Mouse (Mus musculus) myocyte (in vitro differentiated cells): ENCODE measurements around the gene Adamts9.

Experiments
- CEBPB ChIP-seq: IDR thresholded peaks from 2 replicates; pipeline ENCODE4 v1.6.1; 2011; ENCODE audit warnings: mild to moderate bottlenecking, moderate library complexity; ENCODE audit not compliant: poor library complexity, insufficient read depth, severe bottlenecking
- E2F4 ChIP-seq: IDR thresholded peaks from one replicate; pipeline ENCODE4 v1.6.1; 2011; ENCODE audit warnings: mild to moderate bottlenecking, control low read depth, moderate library complexity; ENCODE audit not compliant: insufficient read depth
- MAX ChIP-seq: IDR thresholded peaks from one replicate; pipeline ENCODE4 v1.6.1; 2011; ENCODE audit warnings: low read depth, mild to moderate bottlenecking, control low read depth
- MYOG ChIP-seq, 3 experiments: IDR thresholded peaks; one replicate each; pipeline ENCODE4 v1.6.1; 2011; ENCODE audit warnings: control low read depth in 2 of 3, low read depth in 2 of 3, mild to moderate bottlenecking in 2 of 3; ENCODE audit not compliant: insufficient read length in 2 of 3, control insufficient read depth in 1 of 3, insufficient read depth in 1 of 3
- POLR2A ChIP-seq: IDR thresholded peaks from one replicate; pipeline ENCODE4 v1.6.1; 2011; ENCODE audit warnings: low read depth, mild to moderate bottlenecking, control low read depth, moderate library complexity; ENCODE audit not compliant: insufficient read length
- POLR2AphosphoS2 ChIP-seq: IDR thresholded peaks from one replicate; pipeline ENCODE4 v1.6.1; 2011; ENCODE audit warnings: low read depth, control low read depth; ENCODE audit not compliant: insufficient read length
- SRF ChIP-seq: IDR thresholded peaks from one replicate; pipeline ENCODE4 v1.6.1; 2011; ENCODE audit warnings: low read depth; ENCODE audit not compliant: control insufficient read depth, insufficient read length
- TCF12 ChIP-seq: IDR thresholded peaks from one replicate; pipeline ENCODE4 v1.6.1; 2011; ENCODE audit warnings: mild to moderate bottlenecking, control low read depth; ENCODE audit not compliant: poor library complexity, insufficient read depth, severe bottlenecking
- USF1 ChIP-seq: IDR thresholded peaks from one replicate; pipeline ENCODE4 v1.6.1; 2011; ENCODE audit warnings: low read depth, mild to moderate bottlenecking, control low read depth, moderate library complexity

DNA sequence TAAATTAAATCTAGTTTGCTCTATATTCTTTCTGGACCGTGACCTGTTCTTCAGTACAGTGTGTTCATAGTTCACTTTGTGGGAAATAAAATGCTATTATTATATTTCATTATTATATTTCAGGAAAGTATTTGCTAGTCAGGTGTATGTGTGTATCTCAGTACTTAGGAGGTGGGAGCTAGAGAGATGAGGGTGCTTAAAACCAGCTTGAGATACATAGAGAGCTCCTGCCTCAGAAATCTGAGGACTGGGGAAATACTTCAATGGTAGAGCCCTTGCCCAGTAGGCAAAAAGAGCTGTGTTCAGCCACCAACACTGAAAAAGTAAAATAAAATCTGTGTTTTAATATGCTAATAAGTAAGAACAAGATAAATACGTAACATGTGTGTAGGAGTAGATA is 68.0 kb downstream of the Adamts9 start:
- TF ChIP-seq USF1: no peak
- TF ChIP-seq POLR2AphosphoS2: no peak
- no peak for TF ChIP-seq E2F4
- no peak for TF ChIP-seq POLR2A
- TF ChIP-seq SRF: no peak
- no peak for TF ChIP-seq TCF12
- TF ChIP-seq MYOG (IDR thresholded peaks at IDR 0.05; ENCODE audit: control insufficient read depth in 1 of 3, insufficient read depth in 1 of 3, insufficient read length in 2 of 3, low read depth in 2 of 3): no peak
- TF ChIP-seq CEBPB: no peak
- no peak for TF ChIP-seq MAX
